Mouse (Mus musculus) embryonic facial prominence, embryonic 15.5 days (tissue): ENCODE measurements at regions not wholly inside any gene's neighbourhood (a gene's known extent, or its start where the extent isn't known, plus 50 kb on each side); places are given as distances from the start of the nearest gene placed in this dataset.

ENCODE experiments used
- ATAC-seq: fragments of 200-750 bp; cut with Nextera tagmentation; 2 replicates; pipeline ENCODE4 v1.8.0; 2017; ENCODE audit warnings: low read depth, moderate TSS enrichment; ENCODE audit not compliant: insufficient number of reproducible peaks, low FRiP score, low TSS enrichment
- H3K27ac ChIP-seq: fragments of 300-500 bp; sonication (generic); replicated peaks from 2 replicates; pipeline ENCODE4 v1.5.1; 2015; ENCODE audit warnings: mild to moderate bottlenecking, inconsistent platforms
- H3K27me3 ChIP-seq: fragments of 300-500 bp; sonication (generic); 2 replicates; pipeline ENCODE4 v1.6.1; 2015; ENCODE audit warnings: inconsistent platforms
- H3K36me3 ChIP-seq: fragments of 300-500 bp; sonication (generic); 2 replicates; pipeline ENCODE4 v1.6.1; 2015; ENCODE audit warnings: mild to moderate bottlenecking, inconsistent platforms
- H3K4me1 ChIP-seq: fragments of 300-500 bp; sonication (generic); 2 replicates; pipeline ENCODE4 v1.6.1; 2015; ENCODE audit warnings: inconsistent platforms
- H3K4me2 ChIP-seq: fragments of 300-500 bp; sonication (generic); replicated peaks from 2 replicates; pipeline ENCODE4 v1.6.1; 2015; ENCODE audit warnings: mild to moderate bottlenecking, inconsistent platforms
- H3K4me3 ChIP-seq: fragments of 300-500 bp; sonication (generic); replicated peaks from 2 replicates; pipeline ENCODE4 v1.5.1; 2015; ENCODE audit warnings: mild to moderate bottlenecking, inconsistent platforms
- H3K9ac ChIP-seq: fragments of 300-500 bp; sonication (generic); 2 replicates; pipeline ENCODE4 v1.6.1; 2015; ENCODE audit warnings: inconsistent platforms
- H3K9me3 ChIP-seq: fragments of 300-500 bp; sonication (generic); replicated peaks from 2 replicates; pipeline ENCODE4 v1.6.1; 2016; ENCODE audit warnings: inconsistent platforms
- WGBS: fragments of 180-500 bp; shearing (Covaris S2); methylation state at CpG from one replicate; pipeline ENCODE4 v1.1.7; 2015; 5-methylcytosine and 5-hydroxymethylcytosine counted together

GRCm38 (mm10) chr4:34105251-34105650, 55.3 kb upstream of the Spaca1 start:
- no peak overlapping the region for H3K4me2 ChIP-seq
- 0 out of 2 replicates have a peak, but pooled peaks cover 10% of the 10 kb centered on the region for H3K9me3 ChIP-seq
- H3K4me3 ChIP-seq, result no peak overlapping the region
- H3K36me3 ChIP-seq, result no peaks in the 10 kb centered on the region
- no peaks in the 10 kb centered on the region for H3K4me1 ChIP-seq
- H3K27ac ChIP-seq, result no peak overlapping the region
- ATAC-seq, result no peak
- no peak overlapping the region for H3K9ac ChIP-seq
- WGBS, result 96% methylated on average over 2 of the region's 2 CpGs
- H3K27me3 ChIP-seq, result no peaks in the 10 kb centered on the region

- no peak overlapping the region for H3K27ac ChIP-seq
- no peak overlapping the region for H3K4me3 ChIP-seq
- no peak overlapping the region for H3K4me2 ChIP-seq
- 62% methylated on average over 6 of the region's 6 CpGs for WGBS
- no peaks in the 10 kb centered on the region for H3K27me3 ChIP-seq
- no peaks in the 10 kb centered on the region for H3K9me3 ChIP-seq
- no peak for ATAC-seq
- no peak overlapping the region for H3K9ac ChIP-seq
- no peaks in the 10 kb centered on the region for H3K36me3 ChIP-seq
- no peaks in the 10 kb centered on the region for H3K4me1 ChIP-seq
Observed at GRCm38 (mm10) chr4:34114323-34114722, 64.3 kb upstream of the Spaca1 start.

GRCm38 (mm10) chr4:34117086-34117485, 67.1 kb upstream of the Spaca1 start:
- no peak for ATAC-seq
- H3K4me3 ChIP-seq, result no peak overlapping the region
- H3K27me3 ChIP-seq, result no peaks in the 10 kb centered on the region
- no peak overlapping the region for H3K9ac ChIP-seq
- no peaks in the 10 kb centered on the region for H3K4me1 ChIP-seq
- no peak overlapping the region for H3K27ac ChIP-seq
- H3K4me2 ChIP-seq, result no peak overlapping the region
- H3K36me3 ChIP-seq, result no peaks in the 10 kb centered on the region
- 85% methylated on average over 1 of the region's 1 CpGs for WGBS
- H3K9me3 ChIP-seq, result no peaks in the 10 kb centered on the region

- no peak for ATAC-seq
- WGBS, result 81% methylated on average over 9 of the region's 9 CpGs
- H3K4me2 ChIP-seq, result no peak overlapping the region
- no peak overlapping the region for H3K27ac ChIP-seq
- no peaks in the 10 kb centered on the region for H3K9me3 ChIP-seq
- no peaks in the 10 kb centered on the region for H3K27me3 ChIP-seq
- H3K9ac ChIP-seq, result no peak overlapping the region
- no peaks in the 10 kb centered on the region for H3K4me1 ChIP-seq
- no peak overlapping the region for H3K4me3 ChIP-seq
- no peaks in the 10 kb centered on the region for H3K36me3 ChIP-seq
Observed at GRCm38 (mm10) chr4:34122959-34123520, 73.0 kb upstream of the Spaca1 start.

- H3K9me3 ChIP-seq, result no peaks in the 10 kb centered on the region
- no peaks in the 10 kb centered on the region for H3K4me1 ChIP-seq
- H3K27ac ChIP-seq, result no peak overlapping the region
- ATAC-seq, result no peak
- no peak overlapping the region for H3K4me2 ChIP-seq
- H3K27me3 ChIP-seq, result no peaks in the 10 kb centered on the region
- no peak overlapping the region for H3K4me3 ChIP-seq
- no peak overlapping the region for H3K9ac ChIP-seq
- H3K36me3 ChIP-seq, result no peaks in the 10 kb centered on the region
- WGBS, result 42% methylated on average over 4 of the region's 4 CpGs
Observed at GRCm38 (mm10) chr4:34128224-34128623, 78.2 kb upstream of the Spaca1 start.

- Histone ChIP-seq H3K9ac (no peak overlapping the region), H3K27ac (no peak overlapping the region), H3K4me3 (no peak overlapping the region), H3K4me2 (no peak overlapping the region), H3K9me3 (no peaks in the 10 kb centered on the region), H3K36me3 (no peaks in the 10 kb centered on the region), H3K27me3 (no peaks in the 10 kb centered on the region), H3K4me1 (0 out of 2 replicates have a peak, but pooled peaks cover 3% of the 10 kb centered on the region)
- ATAC-seq, result no peak
- WGBS, result 34% methylated on average over 2 of the region's 2 CpGs
Observed at GRCm38 (mm10) chr4:34146133-34146867, 96.3 kb upstream of the Spaca1 start.

GRCm38 (mm10) chr4:34148956-34149739, 99.2 kb upstream of the Spaca1 start:
- no peak overlapping the region for H3K9ac ChIP-seq
- no peak overlapping the region for H3K4me3 ChIP-seq
- no peaks in the 10 kb centered on the region for H3K27me3 ChIP-seq
- H3K9me3 ChIP-seq, result no peaks in the 10 kb centered on the region
- H3K4me2 ChIP-seq, result no peak overlapping the region
- H3K4me1 ChIP-seq, result 0 out of 2 replicates have a peak, but pooled peaks cover 3% of the 10 kb centered on the region
- H3K27ac ChIP-seq, result no peak overlapping the region
- no peak for ATAC-seq
- H3K36me3 ChIP-seq, result no peaks in the 10 kb centered on the region
- 58% methylated on average over 5 of the region's 5 CpGs for WGBS

- Histone ChIP-seq H3K4me3 (no peak overlapping the region), H3K27me3 (no peaks in the 10 kb centered on the region), H3K36me3 (no peaks in the 10 kb centered on the region), H3K4me2 (no peak overlapping the region), H3K27ac (no peak overlapping the region), H3K4me1 (no peaks in the 10 kb centered on the region), H3K9me3 (no peaks in the 10 kb centered on the region), H3K9ac (no peak overlapping the region)
- WGBS, result 46% methylated on average over 10 of the region's 10 CpGs
- no peak for ATAC-seq
Observed at GRCm38 (mm10) chr4:34151605-34152347, 101.8 kb upstream of the Spaca1 start.

- no peaks in the 10 kb centered on the region for H3K36me3 ChIP-seq
- H3K9ac ChIP-seq, result no peak overlapping the region
- no peak overlapping the region for H3K4me3 ChIP-seq
- H3K27ac ChIP-seq, result no peak overlapping the region
- no peaks in the 10 kb centered on the region for H3K27me3 ChIP-seq
- H3K4me2 ChIP-seq, result no peak overlapping the region
- no peak for ATAC-seq
- H3K4me1 ChIP-seq, result no peaks in the 10 kb centered on the region
- WGBS, result 60% methylated on average over 6 of the region's 6 CpGs
- H3K9me3 ChIP-seq, result no peaks in the 10 kb centered on the region
Observed at GRCm38 (mm10) chr4:34155501-34155900, 105.5 kb upstream of the Spaca1 start.

GRCm38 (mm10) chr4:34157818-34158511, 108.0 kb upstream of the Spaca1 start:
- Histone ChIP-seq H3K27me3 (no peaks in the 10 kb centered on the region), H3K9ac (no peak overlapping the region), H3K4me2 (no peak overlapping the region), H3K27ac (no peak overlapping the region), H3K36me3 (no peaks in the 10 kb centered on the region), H3K9me3 (no peaks in the 10 kb centered on the region), H3K4me1 (no peaks in the 10 kb centered on the region), H3K4me3 (no peak overlapping the region)
- ATAC-seq, result no peak
- WGBS, result 83% methylated on average over 6 of the region's 6 CpGs
